Mouse (Mus musculus) gastrocnemius, postnatal 25 days (tissue): ENCODE measurements around the gene Asb2. TPM values are rescaled to one million over a fixed set of nuclear protein-coding genes. Genes with fewer than 3 reads are reported as not detected.

Experiments used
- total RNA-seq, 2 experiments: library from RNA; stranded (reverse); gene quantifications; 1 replicate in 1 of 2; 2 replicates in 1 of 2; pipeline ENCODE4 v1.2.3; 2021

The Asb2 gene
- total RNA-seq, 2 experiments from 2014 or later = 196 to 518 TPM

Other genes starting within 250 kb of the Asb2 start
- 10 to 100 TPM; 20.1 to 21.1 TPM for gene Prima1, start 113.9 kb downstream of the Asb2 start, total RNA-seq
- not detected for gene Fam181a, start 45.0 kb downstream of the Asb2 start, total RNA-seq
- gene Otub2, start 32.7 kb upstream of the Asb2 start, total RNA-seq = 1 to 10 TPM; 2.0 to 3.5 TPM
- gene 9330161L09Rik, start 51.8 kb upstream of the Asb2 start, total RNA-seq = under 1 TPM; 0.46 to 0.74 TPM
- 10 to 100 TPM; 54.4 to 59.7 TPM for gene Ddx24, start 69.8 kb upstream of the Asb2 start, total RNA-seq
- 10 to 100 TPM; 62.8 to 80.9 TPM for gene Ifi27, start 78.2 kb upstream of the Asb2 start, total RNA-seq
- 10 to 100 TPM in 1 of 2 experiments, 1 to 10 TPM in 1; 6.4 to 44.3 TPM for gene Ifi27l2a, start 87.7 kb upstream of the Asb2 start, total RNA-seq
- not detected for gene Ifi27l2b, start 101.2 kb upstream of the Asb2 start, total RNA-seq
- under 1 TPM; 0.29 to 0.33 TPM for gene Ppp4r4, start 176.3 kb upstream of the Asb2 start, total RNA-seq